8 mouse cellular contexts compared by ENCODE assay signal in genomic region chr3:86223634-86224313, GRCm38 (mm10). TPM values are rescaled to one million over a fixed set of nuclear protein-coding genes. Genes with fewer than 3 reads are reported as not detected.
DNase-seq lines count a peak whose midpoint lies in the region; ATAC-seq lines count a peak whose summit lies in the region.

No protein-coding gene starts in this region.

- no peaks in the 10 kb centered on the region for H3K27me3 ChIP-seq in intestine, embryonic 15.5 days (replicated peaks)

- no peaks in the 10 kb centered on the region for H3K36me3 ChIP-seq in intestine, embryonic 15.5 days

- peak overlapping the region; percentile 93 for H3K9ac ChIP-seq in intestine, embryonic 15.5 days

- ATAC-seq in intestine, embryonic 15.5 days: peak; percentile 96

- H3K4me3 ChIP-seq in intestine, embryonic 15.5 days (replicated peaks): peak overlapping the region; percentile 95

- intact Hi-C loops in left cerebral cortex, postnatal 25 days (cut with DNase I): loop anchor here (1.0 to 10.0 kb wide), 2 partner anchors 81 to 1391 kb away; partner anchors contain the start of genes Arhgef11 and Rps3a1

- H3K27ac ChIP-seq in intestine, embryonic 15.5 days: peak overlapping the region; percentile 98

- under 1% methylated on average over 79 of the region's 79 CpGs for WGBS in intestine, embryonic 15.5 days

- peak overlapping the region; percentile 92 for H3K4me2 ChIP-seq in intestine, embryonic 15.5 days (replicated peaks)

- H3K4me1 ChIP-seq in intestine, embryonic 15.5 days (replicated peaks): no peaks in the 10 kb centered on the region

- H3K9me3 ChIP-seq in intestine, embryonic 15.5 days: no peaks in the 10 kb centered on the region

- DNase-seq in adrenal gland, adult 18-20 months (ENCODE audit: low spot score in 2 of 2): peak; percentile 80 to 81
- DNase-seq in embryo, embryonic 11 days: peak; percentile 94
- DNase-seq in gastrocnemius, postnatal 25 days: peak; percentile 86
- peak; percentile 84 to 89 for DNase-seq in left cerebral cortex, postnatal 25 days (ENCODE audit: low spot score in 2 of 2)
- DNase-seq in mesoderm, embryonic 11.5 days (ENCODE audit: low read depth, low spot score): peak; percentile 86
- DNase-seq in right cerebral cortex, postnatal 25 days: peak; percentile 90
- peak; percentile 71 to 86 for DNase-seq in urinary bladder, postnatal 36 days (ENCODE audit: low spot score in 2 of 2)

RNA-seq across cellular contexts. Expression of gene Lrba, which starts 0.7 kb away (rescaled TPM):
- total RNA-seq in adrenal gland, adult 18-20 months (2021): 10 to 100 TPM; 32.7 to 34.9 TPM
- 10 to 100 TPM; 17.6 to 20.4 TPM for total RNA-seq in gastrocnemius, postnatal 25 days (2021)
- polyA plus RNA-seq in intestine, embryonic 15.5 days (2015; fragmentation: Nextera tagmentation; extraction: Ambion mirVana): 6.1 and 6.6 TPM in 2 replicates
- 10 to 100 TPM; 24.7 to 30.6 TPM for total RNA-seq in left cerebral cortex, postnatal 25 days (2021)

Comparison
In these comparisons a context has a peak if more than half of its experiments do, and no peak if none do; other contexts are left out.
1. Peak in every context shown above with its lines: DNase-seq, ATAC-seq, H3K4me3 ChIP-seq and H3K27ac ChIP-seq.